Mouse (Mus musculus): ENCODE data around the gene Cdca5.
"Not testable (repeated sequence)": the region's sequence is repeated elsewhere in the genome, so short reads cannot be mapped to it uniquely, and the experiment has no call there.

Cdca5 gene

DNA sequence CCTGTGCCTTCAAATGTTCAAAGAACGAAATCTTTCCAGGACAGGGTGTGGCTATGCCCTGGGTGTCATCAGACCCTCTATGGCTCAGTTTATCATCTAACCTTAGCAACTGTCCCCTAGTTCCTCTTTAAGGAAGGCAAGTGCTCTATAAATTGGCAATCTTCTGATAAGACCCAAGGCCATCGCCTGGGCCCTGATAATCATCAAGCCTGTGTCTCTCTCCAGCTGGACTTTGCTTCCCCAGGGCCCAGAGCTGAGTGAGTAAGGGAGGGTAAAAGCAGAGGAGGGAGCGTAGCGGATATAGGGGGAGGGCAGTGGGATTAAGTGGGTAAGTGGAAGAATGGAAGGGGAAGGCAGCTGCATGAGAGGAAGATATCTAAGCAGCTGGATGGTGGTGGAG is 19.7 kb downstream of the Cdca5 start:
- no peak for DNase-seq (ENCODE audit: low read depth, low spot score)

DNA sequence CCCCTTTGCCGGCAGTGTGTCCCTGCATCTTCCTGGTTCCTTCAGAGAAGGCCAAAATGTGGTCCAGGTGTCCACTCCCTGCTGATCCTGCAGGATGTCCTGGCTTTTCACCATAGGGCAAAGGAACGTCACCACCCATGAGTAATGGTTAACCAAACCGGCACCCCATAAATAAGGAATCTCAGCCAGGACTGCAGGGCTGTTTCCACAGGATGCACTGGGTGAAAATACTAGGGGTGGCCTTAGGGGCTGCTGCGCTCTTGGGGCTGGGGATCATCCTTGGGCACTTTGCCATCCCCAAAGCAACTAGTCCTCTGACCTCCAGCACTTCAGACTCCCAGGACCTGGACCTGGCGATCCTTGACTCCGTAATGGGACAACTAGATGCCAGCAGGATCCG is 20.8 kb downstream of the Cdca5 start, which contains the start of gene Naaladl1:
Gene Naaladl1, plus strand, starts transcription at position 197 of the 400 bp plus-strand sequence.
- no peak for DNase-seq (ENCODE audit: low read depth, low spot score)

DNA sequence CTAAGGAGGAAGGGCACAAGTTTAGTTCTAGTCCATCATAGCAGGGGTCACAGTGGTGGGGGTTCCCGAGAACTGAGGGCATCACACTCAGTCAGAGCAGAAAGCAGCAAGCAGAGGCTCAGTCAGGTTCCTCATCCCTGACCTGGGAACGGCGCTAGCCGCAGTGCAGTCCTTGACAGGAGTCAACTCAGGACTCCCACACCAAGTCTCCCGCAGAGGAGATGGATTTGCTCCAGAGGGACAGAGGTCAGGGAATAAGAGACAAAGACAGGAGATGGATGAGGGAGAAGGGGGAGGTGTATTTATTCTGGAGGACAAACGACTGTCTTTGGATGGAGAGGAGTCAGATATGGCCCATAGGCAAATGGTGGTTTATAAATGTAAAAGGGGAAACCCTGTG is 28.3 kb downstream of the Cdca5 start:
- DNase-seq (ENCODE audit: low read depth, low spot score): no peak

DNA sequence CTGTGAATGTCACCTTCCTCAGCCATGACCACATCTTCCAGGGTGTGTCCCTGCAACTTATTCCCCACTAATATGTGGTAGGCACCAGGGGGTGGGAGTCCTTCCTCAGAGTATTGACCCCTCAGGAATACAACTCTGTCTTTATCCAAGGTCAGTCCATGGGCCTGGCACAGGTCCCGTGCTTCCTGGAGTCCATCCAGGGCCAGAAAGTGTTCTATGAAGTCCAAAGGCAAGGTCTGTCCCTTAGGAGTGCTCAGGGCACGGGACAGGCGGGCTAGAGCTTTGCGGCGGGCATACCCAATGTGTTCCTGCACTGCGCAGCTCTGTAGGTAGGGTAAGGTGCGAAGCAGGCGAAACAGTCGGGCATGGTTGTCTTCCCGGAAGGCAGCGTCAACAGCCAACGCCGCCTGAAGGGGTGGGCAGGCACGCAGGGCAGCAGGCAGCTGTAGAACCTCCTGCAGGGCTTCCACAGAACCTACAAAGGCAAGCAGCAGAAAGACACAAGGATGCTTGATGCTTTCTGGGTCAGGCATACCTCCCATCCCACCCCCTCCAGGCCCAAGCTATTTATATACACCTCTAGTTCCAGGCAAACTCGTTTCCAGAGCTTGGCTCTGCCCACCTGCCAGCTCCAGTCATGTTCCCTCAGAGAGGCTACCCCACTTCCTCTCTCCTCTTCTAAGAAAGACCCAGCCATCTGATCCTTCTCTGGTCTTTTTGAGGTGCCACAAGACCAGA is 31.5 kb downstream of the Cdca5 start:
- DNase-seq (ENCODE audit: low read depth, low spot score): no peak

DNA sequence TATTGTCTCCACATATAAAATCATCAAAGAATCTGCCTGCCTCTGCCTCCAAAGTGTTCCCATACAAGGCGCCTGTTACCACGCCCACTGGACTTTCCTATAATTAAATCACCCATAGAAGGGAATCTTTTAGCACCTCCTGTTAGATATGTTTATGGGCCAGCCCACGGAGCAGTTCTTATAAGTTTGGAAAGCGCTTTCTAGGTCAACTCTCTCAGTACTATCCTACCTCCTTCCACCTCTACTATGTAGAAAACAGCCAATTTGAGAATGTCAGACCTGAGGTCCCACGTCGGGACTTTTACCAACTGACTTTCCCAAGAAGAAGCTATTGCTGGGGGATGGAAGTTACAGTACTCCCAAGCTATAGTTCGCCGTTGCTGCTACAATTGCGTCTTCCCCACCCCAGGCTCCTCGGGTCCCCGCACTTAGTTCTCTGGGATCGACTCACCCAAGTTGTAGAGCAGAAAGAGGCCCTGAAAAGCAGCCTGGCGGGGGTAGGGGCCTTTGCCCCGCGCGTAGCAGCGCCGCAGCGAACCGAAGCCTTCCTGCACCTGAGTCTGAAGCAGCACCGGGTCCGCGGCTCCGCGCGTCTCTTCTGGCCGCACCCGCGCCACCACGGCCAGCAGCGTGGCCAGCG is 32.7 kb downstream of the Cdca5 start:
- peak; percentile 53 for DNase-seq (ENCODE audit: low read depth, low spot score)

DNA sequence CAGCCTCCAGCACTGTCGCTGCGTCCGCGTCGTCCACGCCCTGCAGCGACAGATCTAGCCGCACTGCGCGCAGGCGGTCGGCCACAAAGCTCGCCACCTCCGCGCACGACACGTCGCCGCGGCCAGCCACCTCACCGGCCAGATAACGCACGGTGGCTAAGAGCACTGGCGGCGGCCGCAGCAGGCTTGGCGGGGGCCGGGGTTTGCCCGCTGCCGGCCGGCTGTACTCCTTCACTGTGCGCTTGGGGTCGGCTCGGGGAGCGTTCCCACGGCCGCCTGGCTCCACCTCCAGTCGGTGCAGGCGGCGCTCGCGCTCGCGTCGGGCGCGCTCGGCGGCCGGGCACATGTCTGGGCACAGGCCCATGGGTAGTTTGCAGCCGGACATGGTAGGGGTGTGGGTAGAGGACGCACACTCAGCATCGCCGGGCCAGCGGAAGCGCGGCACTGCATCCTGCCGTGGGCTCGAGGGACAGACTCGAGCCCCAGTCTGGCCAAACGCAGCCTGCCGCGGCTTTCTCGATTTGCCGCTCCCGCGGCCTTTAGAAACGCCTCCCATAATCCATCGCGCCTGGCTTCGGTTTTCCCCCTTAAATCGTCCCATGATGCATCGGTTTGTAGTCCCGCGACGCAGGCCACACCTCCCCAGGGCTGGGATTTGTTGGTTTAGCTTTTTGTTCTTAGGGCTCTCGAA is 33.3 kb downstream of the Cdca5 start, which contains the start of gene Sac3d1:
Gene Sac3d1, minus strand, starts transcription at position 665 of the 691 bp plus-strand sequence.
- DNase-seq (ENCODE audit: low read depth, low spot score): peak; percentile 98

DNA sequence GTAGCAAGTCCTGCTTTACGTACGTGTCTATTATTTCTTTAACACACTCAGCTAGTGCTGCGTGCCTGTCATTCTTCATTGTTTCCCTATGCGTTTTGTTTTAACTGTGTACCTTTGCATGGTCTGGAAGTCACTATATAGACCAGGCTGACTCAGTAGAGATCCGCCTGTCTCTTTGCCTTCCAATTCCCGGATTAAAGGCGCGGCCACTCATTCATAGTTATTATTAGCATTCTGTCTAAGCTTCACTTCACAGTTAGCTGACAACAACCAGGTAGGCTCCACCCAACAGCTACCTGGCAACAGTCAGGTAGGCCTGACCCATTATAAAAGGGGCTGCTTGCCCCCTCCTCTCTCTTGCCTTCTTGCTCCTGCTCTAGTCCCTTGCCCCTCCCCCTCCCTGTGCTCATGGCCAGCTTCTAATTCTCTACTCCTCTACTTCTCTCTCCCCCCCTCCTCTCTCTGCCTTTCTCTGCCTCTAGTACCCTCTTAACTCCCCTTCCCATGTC is 33.9 kb downstream of the Cdca5 start:
- DNase-seq (ENCODE audit: low read depth, low spot score): no peak

DNA sequence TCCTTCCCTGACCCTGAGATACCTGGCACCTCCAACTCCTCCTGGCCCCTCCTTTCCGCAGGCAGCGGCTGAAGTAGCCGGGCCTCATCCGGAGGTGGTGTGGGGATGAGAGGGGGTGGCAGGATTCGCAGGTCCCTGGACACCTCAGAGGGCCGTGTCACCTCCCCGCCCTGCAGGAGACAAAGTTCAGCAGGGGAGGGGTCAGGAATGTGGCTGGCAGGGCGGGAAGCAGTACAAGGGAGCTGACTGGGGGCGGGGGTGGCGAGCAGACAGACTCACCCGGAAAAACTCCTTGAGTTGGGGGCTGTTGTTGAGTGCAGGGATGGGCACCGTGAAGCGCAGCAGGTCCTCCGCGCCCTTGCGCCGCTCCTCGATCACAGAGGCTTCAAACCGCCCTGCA is 37.0 kb downstream of the Cdca5 start:
- no peak for DNase-seq (ENCODE audit: low read depth, low spot score)

DNA sequence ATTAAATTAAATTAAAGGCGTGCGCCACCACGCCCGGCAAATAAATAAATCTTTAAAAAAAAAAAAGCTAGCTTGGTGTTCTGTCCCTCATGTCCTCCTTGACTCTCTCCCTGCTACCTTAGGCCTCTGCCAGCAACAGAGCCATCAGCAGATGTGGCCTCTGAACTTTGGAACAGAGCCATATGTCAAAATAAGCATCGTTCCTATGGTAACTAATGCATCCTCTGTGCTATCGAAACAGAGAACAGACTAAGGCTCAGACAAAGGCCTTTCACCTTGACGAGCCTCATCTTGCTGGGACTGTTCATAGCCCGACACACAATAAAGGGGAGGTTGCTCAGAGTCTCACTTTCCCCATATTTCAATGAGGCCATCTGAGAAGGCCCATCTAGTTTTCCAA is 38.5 kb downstream of the Cdca5 start:
- DNase-seq (ENCODE audit: low read depth, low spot score): peak; percentile 43

DNA sequence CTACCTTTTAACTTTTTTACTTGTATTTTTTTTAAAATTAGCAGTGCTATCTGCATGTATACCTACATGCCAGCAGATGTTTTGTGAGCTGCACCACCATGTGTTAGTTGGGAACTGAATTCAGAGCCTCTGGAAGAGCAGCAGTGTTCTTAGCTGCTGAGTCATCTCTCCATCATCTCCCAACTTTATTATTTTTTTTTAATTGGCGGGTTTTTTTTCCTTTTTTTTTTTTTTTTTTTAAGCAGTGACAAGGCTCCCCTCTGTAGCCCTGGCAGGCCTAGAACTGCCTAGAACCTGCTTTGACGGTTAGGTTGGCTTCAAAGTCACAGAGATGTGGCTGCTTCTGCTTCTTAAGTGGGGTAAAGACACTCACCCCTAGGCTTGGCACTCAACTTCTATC is 40.1 kb downstream of the Cdca5 start:
- DNase-seq (ENCODE audit: low read depth, low spot score): peak; percentile 63

DNA sequence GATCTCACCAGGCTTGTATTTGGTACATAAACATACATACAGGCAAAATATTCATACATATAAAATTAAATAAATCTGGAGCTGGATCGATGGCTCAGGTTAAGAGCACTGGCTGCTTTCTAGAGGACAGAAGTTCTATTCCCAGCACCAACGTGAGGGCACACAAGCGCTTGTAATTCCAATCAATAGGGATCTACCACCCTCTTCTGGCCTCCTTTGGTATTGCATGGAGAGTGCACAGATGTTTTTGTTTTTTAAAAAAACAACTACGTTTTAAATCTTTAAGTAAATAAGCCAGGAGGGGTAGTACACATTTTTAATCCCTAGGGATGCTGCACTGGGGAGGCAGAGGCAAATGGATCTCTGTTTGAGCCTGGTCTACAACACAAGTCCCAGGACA is 41.5 kb downstream of the Cdca5 start:
- DNase-seq (ENCODE audit: low read depth, low spot score): peak; percentile 85

DNA sequence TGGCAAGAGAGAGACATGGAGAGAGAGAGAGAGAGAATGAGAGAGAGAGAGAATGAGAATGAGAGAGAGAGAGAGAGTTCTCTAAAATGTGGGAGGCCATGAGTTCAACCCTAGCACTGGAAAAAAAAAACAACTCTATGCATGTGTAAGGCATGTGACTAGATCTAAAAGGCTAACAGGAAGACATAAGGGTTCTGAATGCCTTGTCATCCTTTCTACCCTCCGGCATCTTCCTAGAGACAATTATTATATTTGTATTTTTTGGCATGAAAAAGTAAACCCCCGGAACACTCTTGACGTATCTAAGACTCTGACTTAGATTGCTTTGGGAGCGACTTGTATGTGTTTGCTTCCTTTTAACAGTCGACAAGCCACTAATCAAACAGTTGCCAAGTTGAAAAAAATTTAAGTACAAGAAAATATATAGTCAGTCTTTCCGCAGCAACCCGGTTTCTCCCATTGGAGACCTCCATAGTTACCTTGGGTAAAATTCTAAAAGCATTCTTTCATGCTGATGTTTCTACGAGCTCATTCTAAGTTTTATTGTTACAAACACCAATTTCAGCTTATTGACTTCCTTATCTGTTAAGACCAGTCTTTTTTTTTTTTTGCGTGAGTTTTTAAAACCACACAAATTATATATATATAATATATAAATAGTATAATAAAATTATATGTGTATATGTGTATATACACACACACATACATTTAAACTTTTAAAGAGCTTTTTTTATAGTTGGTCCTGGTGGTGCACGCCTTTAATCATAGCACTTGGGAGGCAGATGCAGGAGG is 42.2 kb downstream of the Cdca5 start:
- peak; percentile 28 for DNase-seq (ENCODE audit: low read depth, low spot score)

DNA sequence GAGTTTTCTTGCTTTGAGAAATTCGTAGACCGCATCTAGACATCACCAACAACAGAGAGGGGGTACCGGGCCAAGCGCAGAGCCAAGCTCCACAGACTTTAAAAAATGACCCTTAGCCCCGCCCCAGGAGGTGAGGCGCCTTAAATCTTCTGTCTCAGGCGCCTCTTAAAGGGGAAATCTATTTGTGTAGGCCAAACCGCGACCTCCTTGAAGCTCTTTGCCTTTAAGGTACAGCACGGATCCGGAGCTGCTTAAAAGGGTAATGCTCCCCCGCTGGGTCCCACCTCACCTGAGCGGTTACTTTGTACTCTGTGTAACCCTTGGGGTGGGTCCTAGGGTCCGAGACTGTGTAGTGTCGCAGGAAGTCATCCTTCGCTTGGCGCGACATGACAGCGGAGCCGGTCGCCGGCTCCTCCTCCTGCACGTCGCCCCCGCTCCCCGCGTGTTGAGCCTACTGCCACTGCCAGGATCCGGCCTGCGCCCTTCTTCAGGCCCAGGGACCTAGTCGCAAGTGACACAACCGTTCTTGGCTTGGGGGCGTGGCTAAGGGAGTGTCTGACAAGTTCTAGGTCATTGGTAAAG is 43.1 kb downstream of the Cdca5 start, which contains the start of gene Snx15:
Gene Snx15, minus strand, starts transcription at position 545 of the 582 bp plus-strand sequence.
- DNase-seq (ENCODE audit: low read depth, low spot score): peak; percentile 98

DNA sequence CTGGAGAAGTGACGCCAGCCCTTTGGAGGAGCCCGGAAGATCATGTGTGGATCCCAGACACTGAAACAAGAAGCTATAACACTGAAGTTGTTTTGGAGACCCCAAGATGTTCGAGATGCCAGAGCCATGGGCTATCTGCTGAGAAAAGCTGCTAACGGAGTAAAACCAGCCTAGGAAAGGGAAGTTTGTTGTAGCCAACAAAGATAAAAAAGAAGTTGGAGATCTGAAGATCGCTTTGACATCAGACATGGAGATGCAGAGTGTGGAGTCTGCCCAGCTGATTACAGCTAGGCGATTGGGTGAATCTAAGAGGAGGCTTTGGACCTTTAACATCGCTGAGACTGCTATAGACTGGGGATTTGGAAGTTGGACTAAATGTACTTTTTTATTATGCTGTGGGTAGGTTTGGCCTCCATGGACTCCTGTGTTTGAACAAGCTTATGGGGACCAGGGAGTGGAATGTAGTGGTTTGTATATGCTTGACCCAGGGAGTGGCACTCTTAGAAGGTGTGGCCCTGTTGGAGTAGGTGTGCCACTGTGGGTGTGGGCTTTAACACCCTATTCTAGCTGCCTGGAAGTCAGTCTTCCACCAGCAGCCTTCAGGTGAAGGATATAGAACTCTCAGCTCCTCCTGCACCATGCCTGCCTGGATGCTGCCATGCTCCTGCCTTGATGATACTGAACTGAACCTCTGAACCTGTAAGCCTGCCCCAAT is 45.8 kb downstream of the Cdca5 start:
- DNase-seq (ENCODE audit: low read depth, low spot score): not testable (repeated sequence)

DNA sequence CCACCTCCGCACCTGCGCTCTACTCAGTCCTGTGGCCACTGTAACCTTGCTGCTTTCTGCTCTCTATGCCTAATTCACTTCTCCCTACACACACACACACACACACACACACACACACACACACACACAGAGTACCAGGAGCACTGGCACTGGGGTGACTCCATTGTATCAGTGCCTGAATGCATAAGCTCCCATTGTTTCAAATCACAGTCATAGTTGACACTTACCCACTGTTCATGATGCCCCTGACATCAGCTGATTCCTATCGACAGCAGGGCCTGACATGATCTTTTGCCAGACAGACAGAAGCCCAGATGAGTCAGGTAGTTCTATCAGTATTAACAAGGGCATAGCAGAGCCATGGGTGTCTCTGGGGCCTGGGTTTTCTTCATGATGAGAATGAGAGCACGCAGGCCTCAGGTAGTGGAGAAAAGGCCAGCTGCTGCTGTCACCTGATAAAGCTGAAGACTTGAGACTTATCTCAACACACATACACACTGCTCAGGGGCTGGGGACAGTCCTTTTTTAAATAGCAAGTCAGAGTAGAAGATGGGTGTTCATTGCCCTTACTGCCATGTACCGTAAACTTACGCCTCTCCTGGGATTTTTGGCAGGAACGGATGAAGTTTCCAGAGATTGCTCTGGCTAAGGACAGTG is 47.5 kb downstream of the Cdca5 start:
- DNase-seq (ENCODE audit: low read depth, low spot score): no peak

DNA sequence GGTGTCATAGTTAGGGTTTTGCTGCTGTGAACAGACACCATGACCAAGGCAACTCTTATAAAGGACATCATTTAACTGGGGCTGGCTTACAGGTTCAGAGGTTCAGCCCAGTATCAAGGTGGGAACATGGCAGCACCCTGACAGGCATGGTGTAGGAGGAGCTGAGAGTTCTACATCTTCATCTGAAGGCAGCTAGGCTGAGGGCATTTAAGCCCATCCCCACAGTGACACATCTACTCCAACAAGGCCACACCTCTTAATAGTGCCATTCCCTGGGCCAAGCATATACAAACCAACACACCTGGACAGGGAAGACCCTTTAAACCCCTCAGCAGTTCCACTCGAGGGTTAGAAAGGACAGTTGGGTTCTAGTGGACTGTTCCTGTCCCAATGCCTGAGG is 48.4 kb downstream of the Cdca5 start:
- not testable (repeated sequence) for DNase-seq (ENCODE audit: low read depth, low spot score)

DNA sequence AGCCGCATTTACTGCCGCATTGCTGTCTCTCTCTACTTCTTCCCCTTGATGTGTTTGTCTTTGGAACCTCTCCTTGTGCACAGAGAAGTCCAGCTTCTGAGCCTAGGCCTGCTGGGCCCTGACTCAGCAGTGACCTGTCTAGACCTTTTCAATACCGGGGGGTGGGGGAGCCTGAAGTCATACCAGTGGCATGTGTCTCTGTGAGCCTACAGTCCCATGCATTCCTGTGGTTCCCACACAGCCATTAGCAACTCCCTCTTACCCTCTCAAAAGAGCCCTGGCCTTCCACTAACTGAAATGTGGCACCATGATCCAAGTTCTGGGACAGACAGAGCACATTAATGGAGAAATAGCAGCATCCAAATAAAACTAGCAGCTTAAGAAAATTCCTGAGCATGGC is 51.6 kb downstream of the Cdca5 start:
- peak; percentile 97 for DNase-seq (ENCODE audit: low read depth, low spot score)

DNA sequence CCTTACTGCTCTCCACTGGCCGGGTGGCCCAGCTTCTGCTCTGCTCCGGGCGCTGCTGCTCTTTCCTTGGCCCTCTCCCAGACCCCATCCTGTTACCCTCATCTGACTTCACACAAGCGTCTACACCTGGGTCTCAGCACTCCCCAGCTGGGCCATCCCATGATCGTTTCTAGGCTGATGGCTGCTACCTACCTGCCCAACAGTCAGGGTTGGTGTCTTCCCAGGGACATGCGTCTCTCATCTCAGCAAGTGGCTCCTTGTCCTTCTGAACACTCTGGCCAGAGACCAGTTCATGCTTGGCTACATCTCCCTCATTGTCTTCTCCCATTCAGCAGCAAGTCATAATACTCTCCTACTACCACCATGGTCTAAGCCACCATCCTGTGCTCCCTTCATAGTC is 54.9 kb downstream of the Cdca5 start:
- no peak for DNase-seq (ENCODE audit: low read depth, low spot score)

DNA sequence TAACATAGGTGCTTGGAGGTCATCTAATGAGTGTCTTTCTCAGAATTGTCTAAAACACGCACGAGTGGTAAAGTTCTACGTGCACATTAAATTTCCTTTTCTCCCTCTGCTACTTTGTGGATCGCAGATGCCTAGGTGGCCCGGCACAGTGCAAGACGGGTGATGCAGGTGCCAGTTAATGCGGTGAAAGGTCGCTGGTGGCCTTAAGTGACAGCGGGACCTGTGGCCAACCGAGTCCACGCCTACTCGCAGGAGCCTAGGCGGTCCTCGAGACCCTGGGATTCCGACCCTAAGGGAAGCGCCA is 55.5 kb downstream of the Cdca5 start:
- DNase-seq (ENCODE audit: low read depth, low spot score): no peak

Data from 3T3-L1 (cell line).